Mouse (Mus musculus): ENCODE measurements around the gene Hbb-y. TPM values are rescaled to one million over a fixed set of nuclear protein-coding genes. Genes with fewer than 3 reads are reported as not detected.

The Hbb-y gene
- total RNA-seq (2021) (not detected), polyA plus RNA-seq (2012; rRNA removed) (not detected in 2 replicates)
- long read RNA-seq: 0 reads

DNA sequence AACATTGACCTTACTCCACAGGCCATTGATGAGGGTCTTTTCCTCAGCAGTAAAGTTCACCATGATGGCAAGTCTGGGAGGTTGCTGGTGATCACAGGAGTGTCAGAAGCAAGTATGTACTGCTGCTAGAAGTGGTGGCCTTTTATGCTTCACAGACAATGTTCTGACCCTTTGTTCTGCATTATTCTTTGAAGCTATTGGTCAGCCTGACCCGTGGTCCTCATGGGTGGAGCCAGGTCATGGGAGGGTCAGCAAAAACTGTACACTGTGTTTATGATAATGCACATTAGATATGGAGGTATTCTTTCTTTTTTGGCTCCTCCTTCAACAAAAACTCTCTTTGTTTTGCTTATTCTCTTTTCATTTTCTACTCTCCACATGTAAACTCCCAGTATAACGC, at the start of gene Hbb-y:
Hbb-y (minus strand) TSS at position 127 of the 400 bp plus-strand sequence.
- H3K27ac ChIP-seq: no peak within 1 kb of the TSS
- no peaks in the 10 kb centered on the region for H3K27me3 ChIP-seq (ENCODE audit: control insufficient read depth, insufficient read depth, low read length)
- DNase-seq: no peak
- 43% methylated on average over 2 of the region's 2 CpGs for WGBS
- TF ChIP-seq EP300 (IDR thresholded peaks at IDR 0.05; ENCODE audit: insufficient read depth, low read depth, low read length) (no peak), CTCF (IDR thresholded peaks at IDR 0.05) (no peak), POLR2A (IDR thresholded peaks at IDR 0.05; ENCODE audit: insufficient read depth, low read depth, low read length) (no peak)
- no peak within 1 kb of the TSS for H3K4me3 ChIP-seq
- intact Hi-C loops (cut with DNase I): no loop called here
- H3K36me3 ChIP-seq (ENCODE audit: control insufficient read depth, insufficient read depth, low read length): no peaks in the 10 kb centered on the region
- H3K9ac ChIP-seq (ENCODE audit: low read depth, low read length): no peak within 1 kb of the TSS
- H3K79me2 ChIP-seq (replicated peaks; ENCODE audit: control insufficient read depth, insufficient read depth, low read length): no peaks in the 10 kb centered on the region
- no peaks in the 10 kb centered on the region for H3K4me1 ChIP-seq (ENCODE audit: control insufficient read depth, insufficient read depth, low read length)

DNA sequence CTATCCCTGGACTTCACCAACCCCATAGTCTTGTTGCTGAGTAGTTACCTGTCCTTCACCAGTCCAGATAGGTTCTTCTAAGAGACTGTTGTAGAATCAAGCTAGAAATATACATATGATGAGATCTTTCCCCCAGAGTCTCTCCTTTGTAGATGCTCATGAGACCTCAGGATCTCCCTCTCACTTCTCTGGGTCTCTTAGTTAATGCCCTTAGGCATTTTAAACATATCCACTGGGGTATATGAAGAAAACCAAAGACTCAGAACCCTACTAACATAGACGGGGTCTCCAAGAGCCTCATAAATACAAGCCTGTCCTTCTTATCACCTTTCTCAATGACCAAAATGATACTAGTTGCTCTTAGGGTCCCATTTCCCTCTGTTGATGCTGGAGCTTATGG, 41.4 kb upstream of the Hbb-y start, which contains the start of gene Olfr64:
Olfr64 (minus strand) TSS at position 101 of the 400 bp plus-strand sequence.
- H3K27me3 ChIP-seq (ENCODE audit: control insufficient read depth, insufficient read depth, low read length): no peaks in the 10 kb centered on the region
- H3K79me2 ChIP-seq (replicated peaks; ENCODE audit: control insufficient read depth, insufficient read depth, low read length): no peaks in the 10 kb centered on the region
- no peak within 1 kb of the TSS for H3K9ac ChIP-seq (ENCODE audit: low read depth, low read length)
- WGBS: 67% methylated on average over 1 of the region's 1 CpGs
- H3K4me3 ChIP-seq: no peak within 1 kb of the TSS
- H3K27ac ChIP-seq: no peak within 1 kb of the TSS
- intact Hi-C loops (cut with DNase I): no loop called here
- no peaks in the 10 kb centered on the region for H3K4me1 ChIP-seq (ENCODE audit: control insufficient read depth, insufficient read depth, low read length)
- DNase-seq: no peak
- TF ChIP-seq POLR2A (IDR thresholded peaks at IDR 0.05; ENCODE audit: insufficient read depth, low read depth, low read length) (no peak), CTCF (IDR thresholded peaks at IDR 0.05) (no peak), EP300 (IDR thresholded peaks at IDR 0.05; ENCODE audit: insufficient read depth, low read depth, low read length) (no peak)
- H3K36me3 ChIP-seq (ENCODE audit: control insufficient read depth, insufficient read depth, low read length): no peaks in the 10 kb centered on the region

DNA sequence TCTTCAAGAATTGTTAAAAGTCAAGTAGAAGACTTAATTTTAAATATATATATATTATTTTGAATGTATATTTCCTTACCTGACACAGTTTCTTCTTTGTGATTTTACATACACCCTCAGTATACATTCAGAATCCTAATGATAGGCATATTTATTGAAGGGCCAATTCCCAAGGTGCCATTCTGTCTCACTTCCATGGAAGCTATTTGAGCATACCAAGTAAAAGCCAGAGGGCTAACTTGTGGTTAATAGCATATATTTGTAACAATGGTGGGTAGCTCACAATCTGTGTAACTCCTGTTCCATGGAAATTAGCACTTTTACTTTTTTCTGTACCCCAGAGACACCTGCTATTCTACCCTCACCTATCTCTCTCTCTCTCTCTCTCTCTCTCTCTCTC, 33.1 kb upstream of the Hbb-y start, which contains the start of gene Olfr66:
Olfr66 (minus strand) TSS at position 101 of the 400 bp plus-strand sequence.
- Histone ChIP-seq H3K9ac (ENCODE audit: low read depth, low read length) (no peak within 1 kb of the TSS), H3K27ac (no peak within 1 kb of the TSS), H3K79me2 (replicated peaks; ENCODE audit: control insufficient read depth, insufficient read depth, low read length) (no peaks in the 10 kb centered on the region), H3K27me3 (ENCODE audit: control insufficient read depth, insufficient read depth, low read length) (no peaks in the 10 kb centered on the region), H3K4me1 (ENCODE audit: control insufficient read depth, insufficient read depth, low read length) (no peaks in the 10 kb centered on the region), H3K36me3 (ENCODE audit: control insufficient read depth, insufficient read depth, low read length) (no peaks in the 10 kb centered on the region), H3K4me3 (no peak within 1 kb of the TSS)
- no peak for DNase-seq
- intact Hi-C loops (cut with DNase I): no loop called here
- no peak for TF ChIP-seq EP300 (IDR thresholded peaks at IDR 0.05; ENCODE audit: insufficient read depth, low read depth, low read length)
- no peak for TF ChIP-seq CTCF (IDR thresholded peaks at IDR 0.05)
- TF ChIP-seq POLR2A (IDR thresholded peaks at IDR 0.05; ENCODE audit: insufficient read depth, low read depth, low read length): no peak

- TF ChIP-seq CTCF (IDR thresholded peaks at IDR 0.05) (no peak), POLR2A (IDR thresholded peaks at IDR 0.05; ENCODE audit: insufficient read depth, low read depth, low read length) (no peak), EP300 (IDR thresholded peaks at IDR 0.05; ENCODE audit: insufficient read depth, low read depth, low read length) (no peak)
Measured at GRCm38 (mm10) chr7:103877093-103877492, 24.1 kb upstream of the Hbb-y start.

DNA sequence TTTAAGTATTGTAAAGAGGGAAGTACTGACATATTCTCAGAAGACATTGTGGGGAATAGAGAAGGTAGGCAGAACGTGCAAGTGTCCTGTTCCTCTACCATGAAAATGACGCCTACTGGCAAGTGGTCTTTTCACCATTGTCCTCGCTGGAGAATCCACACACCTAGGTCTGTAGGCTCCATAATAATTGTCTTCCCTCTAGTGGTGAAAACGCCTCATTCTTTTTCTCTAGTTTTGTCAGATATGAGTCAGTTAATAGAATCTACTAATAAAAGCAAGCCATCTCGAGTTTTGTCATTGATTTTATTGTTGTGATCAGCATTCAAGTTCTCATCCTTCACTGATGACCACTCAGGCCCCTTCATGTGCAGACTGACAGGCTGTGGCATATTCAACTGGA, 21.4 kb upstream of the Hbb-y start:
- Histone ChIP-seq H3K9ac (ENCODE audit: low read depth, low read length) (no peak overlapping the region), H3K4me3 (no peak overlapping the region), H3K27me3 (ENCODE audit: control insufficient read depth, insufficient read depth, low read length) (no peaks in the 10 kb centered on the region), H3K79me2 (replicated peaks; ENCODE audit: control insufficient read depth, insufficient read depth, low read length) (no peaks in the 10 kb centered on the region), H3K36me3 (ENCODE audit: control insufficient read depth, insufficient read depth, low read length) (no peaks in the 10 kb centered on the region), H3K27ac (no peak overlapping the region), H3K4me1 (ENCODE audit: control insufficient read depth, insufficient read depth, low read length) (no peaks in the 10 kb centered on the region)
- no peak for DNase-seq
- WGBS: 40% methylated on average over 5 of the region's 5 CpGs
- intact Hi-C loops (cut with DNase I): loop anchor here (5.0 kb wide), 1 partner anchor 82 kb away; the partner anchor contains the start of gene Olfr67
- TF ChIP-seq CTCF (IDR thresholded peaks at IDR 0.05) (0 out of 2 replicates have a peak, but pooled peaks have one; percentile 2), EP300 (IDR thresholded peaks at IDR 0.05; ENCODE audit: insufficient read depth, low read depth, low read length) (no peak)

More at GRCm38 (mm10) chr7:103877093-103877492, 24.1 kb upstream of the Hbb-y start:
- WGBS: 48% methylated on average over 2 of the region's 2 CpGs
- Histone ChIP-seq H3K27me3 (ENCODE audit: control insufficient read depth, insufficient read depth, low read length) (no peaks in the 10 kb centered on the region), H3K9ac (ENCODE audit: low read depth, low read length) (no peak overlapping the region), H3K27ac (no peak overlapping the region), H3K4me1 (ENCODE audit: control insufficient read depth, insufficient read depth, low read length) (no peaks in the 10 kb centered on the region), H3K36me3 (ENCODE audit: control insufficient read depth, insufficient read depth, low read length) (no peaks in the 10 kb centered on the region), H3K79me2 (replicated peaks; ENCODE audit: control insufficient read depth, insufficient read depth, low read length) (no peaks in the 10 kb centered on the region), H3K4me3 (no peak overlapping the region)
- intact Hi-C loops (cut with DNase I): no loop called here
- DNase-seq: no peak

DNA sequence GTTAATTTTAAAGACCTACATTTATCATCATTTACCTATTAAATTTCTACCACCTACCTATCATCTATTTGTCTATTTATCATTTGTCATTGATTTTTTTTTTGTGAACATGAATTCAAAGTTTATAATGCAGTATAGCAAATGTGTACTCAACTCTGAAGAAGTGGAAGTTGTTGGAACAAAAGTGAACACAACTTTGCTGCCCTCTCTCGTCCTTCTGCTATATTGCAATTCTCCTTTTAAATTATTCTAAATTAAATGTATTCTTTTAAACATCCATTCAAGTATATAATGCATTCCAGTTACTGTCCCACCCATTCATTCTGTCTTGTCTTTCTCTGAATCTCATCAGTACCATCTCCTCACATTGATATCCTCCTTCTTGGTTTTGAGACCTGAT, 20.0 kb upstream of the Hbb-y start:
- no peak for TF ChIP-seq EP300 (IDR thresholded peaks at IDR 0.05; ENCODE audit: insufficient read depth, low read depth, low read length)
- peak; percentile 60 for TF ChIP-seq CTCF (IDR thresholded peaks at IDR 0.05)
- no peak for TF ChIP-seq POLR2A (IDR thresholded peaks at IDR 0.05; ENCODE audit: insufficient read depth, low read depth, low read length)
- WGBS: 0% methylated on average over 1 of the region's 1 CpGs
- DNase-seq: no peak
- intact Hi-C loops (cut with DNase I): loop anchor here (5.0 kb wide), 1 partner anchor 81 kb away; the partner anchor contains the start of gene Olfr67
- no peaks in the 10 kb centered on the region for H3K4me1 ChIP-seq (ENCODE audit: control insufficient read depth, insufficient read depth, low read length)
- H3K27ac ChIP-seq: no peak overlapping the region
- no peak overlapping the region for H3K4me3 ChIP-seq
- H3K9ac ChIP-seq (ENCODE audit: low read depth, low read length): no peak overlapping the region
- no peaks in the 10 kb centered on the region for H3K79me2 ChIP-seq (replicated peaks; ENCODE audit: control insufficient read depth, insufficient read depth, low read length)
- H3K27me3 ChIP-seq (ENCODE audit: control insufficient read depth, insufficient read depth, low read length): no peaks in the 10 kb centered on the region
- H3K36me3 ChIP-seq (ENCODE audit: control insufficient read depth, insufficient read depth, low read length): no peaks in the 10 kb centered on the region
